Mouse (Mus musculus) embryonic stem cell, embryonic (primary cell): ENCODE results near the gene Gm13889.

Source experiments
- CTCF ChIA-PET, 4 experiments: fragments of 300-600 bp in 2 of 4; fragments of 350-600 bp in 2 of 4; sonication (Branson Sonifier 250); formaldehyde crosslinking; loops; one replicate each; lab custom pipeline; 2022; ENCODE audit warnings: inconsistent platforms in 2 of 4; lab: Charles Lee
- POLR2A ChIA-PET, 4 experiments: fragments of 300-600 bp in 2 of 4; fragments of 350-600 bp in 2 of 4; sonication (Branson Sonifier 250); formaldehyde crosslinking; loops; one replicate each; lab custom pipeline; 2022; ENCODE audit warnings: antibody characterized with exemption in 4 of 4, inconsistent platforms in 1 of 4; lab: Charles Lee

Gene Gm13889

GRCm38 (mm10) chr2:93938534-93938933 is 18.5 kb downstream of the Gm13889 start:
- ChIA-PET CTCF (no interaction called here), POLR2A (interaction anchor here in 3 of 4 experiments (0.6 to 1.4 kb wide), 7 partner anchors 9 to 1756 kb away, joined by 3 to 11 read pairs (median 4); no protein-coding TSS in a partner anchor)

DNA sequence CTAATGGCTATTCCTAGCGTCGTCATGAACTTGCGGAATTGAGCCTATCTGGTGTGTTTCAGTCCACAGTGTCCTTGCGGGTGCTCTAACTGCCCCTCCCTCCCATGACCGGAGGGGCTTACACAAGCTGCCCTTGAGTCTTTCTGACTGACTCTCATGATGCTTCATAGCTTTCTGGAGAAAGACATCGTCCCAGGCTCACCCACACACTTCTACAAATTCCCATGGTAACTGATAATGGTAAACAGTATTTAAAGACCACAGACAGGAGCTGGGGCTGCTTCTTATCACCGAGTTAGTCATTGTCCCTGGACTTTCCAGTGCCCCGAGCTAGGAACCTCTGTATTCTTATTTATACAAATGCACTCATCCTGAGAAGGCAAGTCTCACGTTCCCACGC is 28.1 kb downstream of the Gm13889 start:
- ChIA-PET POLR2A (interaction anchor here (0.6 to 10.1 kb wide), 17 partner anchors 8 to 229 kb away, joined by 3 to 94 read pairs (median 3); partner anchors contain the start of genes Accs (in 1 of the 4), Accsl (in 1 of the 4) and Hsd17b12 (in 1 of the 4)), CTCF (interaction anchor here in 1 of 4 experiments (0.7 to 1.5 kb wide), 3 partner anchors 14 to 74 kb away, joined by 3 to 5 read pairs (median 3); no protein-coding TSS in a partner anchor)

DNA sequence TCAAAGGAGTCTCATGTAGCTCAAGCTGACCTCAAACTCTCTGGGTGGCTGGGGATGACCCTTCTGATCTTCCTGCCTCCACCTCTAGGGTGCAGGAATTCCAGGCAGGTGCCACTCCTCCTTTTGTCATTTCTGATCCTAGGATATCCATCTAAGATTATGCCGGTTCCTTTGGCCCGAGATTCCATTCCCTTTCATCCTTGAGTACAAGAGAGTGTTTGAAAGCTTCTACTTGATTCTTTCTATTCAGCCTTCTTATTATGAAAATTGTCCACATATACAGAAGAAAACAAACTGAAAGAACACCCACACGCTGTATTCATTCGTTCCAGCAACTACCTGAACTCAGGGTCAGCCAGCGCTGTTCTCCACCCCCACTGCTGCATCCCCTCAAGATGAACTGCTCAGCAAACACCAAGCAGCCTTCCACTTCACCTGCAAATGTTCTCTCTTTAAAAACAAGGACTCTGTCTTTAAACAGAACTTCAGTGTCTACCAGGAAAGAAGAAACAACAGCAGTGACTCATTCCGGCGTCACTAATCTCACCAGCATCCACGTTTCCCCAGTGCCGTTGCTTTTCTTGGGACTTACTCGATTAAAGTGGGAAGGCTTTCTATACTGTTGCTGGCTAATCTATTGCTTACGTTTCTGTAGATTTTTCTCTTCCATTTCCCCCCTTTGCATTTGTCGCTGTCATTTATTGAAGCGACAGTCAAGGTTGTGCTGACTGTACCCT is 29.1 kb downstream of the Gm13889 start:
- POLR2A ChIA-PET, result interaction anchor here (0.5 to 10.1 kb wide), 47 partner anchors 9 to 464 kb away, joined by 3 to 94 read pairs (median 4); partner anchors contain the start of genes Accsl (in 2 of the 4), Gm13889 (in 1 of the 4) and Hsd17b12 (in 1 of the 4)
- CTCF ChIA-PET, result interaction anchor here in 2 of 4 experiments (0.7 to 1.5 kb wide), 5 partner anchors 16 to 75 kb away, joined by 3 to 5 read pairs (median 3); partner anchors contain the start of gene Accsl (in 2 of the 2)

DNA sequence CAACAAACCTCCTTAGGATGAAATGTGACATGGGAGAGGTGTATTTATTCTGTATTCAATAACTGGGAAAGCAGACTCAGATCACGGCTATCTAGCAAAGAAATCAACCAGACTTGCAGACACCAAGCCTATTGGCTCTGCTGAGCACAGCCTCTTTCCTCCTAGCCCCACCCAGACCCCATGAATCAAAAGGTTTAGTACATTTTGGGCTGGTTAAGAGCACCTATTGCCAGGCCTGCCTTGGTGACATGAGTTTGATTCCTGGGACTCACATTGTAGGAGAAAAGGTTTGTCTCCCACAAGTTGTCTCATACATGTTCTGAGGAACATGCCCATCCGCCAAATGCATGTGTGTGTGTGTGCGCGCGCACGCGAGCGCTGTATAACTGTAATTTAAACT is 30.9 kb downstream of the Gm13889 start:
- ChIA-PET POLR2A (interaction anchor here in 3 of 4 experiments (0.7 to 10.1 kb wide), 11 partner anchors 11 to 93 kb away, joined by 3 to 94 read pairs (median 7); partner anchors contain the start of gene Accs (in 1 of the 3)), CTCF (interaction anchor here in 2 of 4 experiments (0.7 to 0.8 kb wide), 2 partner anchors 44 to 103 kb away, joined by 3 read pairs; no protein-coding TSS in a partner anchor)

DNA sequence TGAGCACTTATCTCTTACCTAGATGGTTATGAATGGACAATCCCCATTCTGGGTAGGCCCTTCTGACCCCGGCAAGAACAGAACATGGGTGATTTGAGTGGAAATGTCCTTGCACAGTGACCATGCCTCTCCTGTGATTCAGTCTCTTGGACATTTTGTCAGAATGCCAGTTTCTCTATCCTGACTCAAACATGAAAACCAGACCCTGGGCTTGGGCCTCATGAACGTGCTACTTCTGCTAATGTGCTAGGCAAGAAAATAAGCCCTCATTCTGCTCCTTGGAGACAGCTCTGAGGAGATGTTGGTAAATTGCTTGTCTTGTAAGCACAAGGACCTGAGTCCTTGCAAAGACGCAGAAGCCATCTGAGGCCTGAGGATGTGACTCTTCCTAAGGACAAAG is 37.9 kb downstream of the Gm13889 start:
- ChIA-PET CTCF (interaction anchor here in 1 of 4 experiments (1.0 kb wide), 1 partner anchor 44 kb away, joined by 4 read pairs; no protein-coding TSS in a partner anchor), POLR2A (interaction anchor here in 1 of 4 experiments (0.9 kb wide), 1 partner anchor 113 kb away, joined by 6 read pairs; no protein-coding TSS in a partner anchor)

GRCm38 (mm10) chr2:93913552-93913951 is 43.4 kb downstream of the Gm13889 start:
- CTCF ChIA-PET, result no interaction called here
- POLR2A ChIA-PET, result interaction anchor here in 1 of 4 experiments (0.8 to 3.1 kb wide), 3 partner anchors 9 to 22 kb away, joined by 3 to 7 read pairs (median 6); no protein-coding TSS in a partner anchor

- ChIA-PET CTCF (interaction anchor here in 1 of 4 experiments (1.1 kb wide), 1 partner anchor 32 kb away, joined by 3 read pairs; no protein-coding TSS in a partner anchor), POLR2A (interaction anchor here in 2 of 4 experiments (0.6 to 3.1 kb wide), 11 partner anchors 10 to 331 kb away, joined by 3 to 8 read pairs (median 3); partner anchors contain the start of gene Accsl (in 1 of the 2))
Measured at GRCm38 (mm10) chr2:93911942-93912341, 45.1 kb downstream of the Gm13889 start.

- ChIA-PET CTCF (interaction anchor here in 1 of 4 experiments (0.8 kb wide), 1 partner anchor 34 kb away, joined by 3 read pairs; no protein-coding TSS in a partner anchor), POLR2A (interaction anchor here in 2 of 4 experiments (0.7 to 1.7 kb wide), 7 partner anchors 10 to 163 kb away, joined by 3 to 5 read pairs (median 3); no protein-coding TSS in a partner anchor)
Measured at GRCm38 (mm10) chr2:93909716-93910115, 47.3 kb downstream of the Gm13889 start.

- ChIA-PET POLR2A (interaction anchor here in 2 of 4 experiments (0.7 to 3.0 kb wide), 9 partner anchors 8 to 24 kb away, joined by 3 to 13 read pairs (median 5); no protein-coding TSS in a partner anchor), CTCF (interaction anchor here in 3 of 4 experiments (0.6 to 2.1 kb wide), 5 partner anchors 13 to 85 kb away, joined by 3 to 6 read pairs (median 3); partner anchors contain the start of gene Ext2 (in 1 of the 3))
Measured at GRCm38 (mm10) chr2:93907519-93908294, 49.3 kb downstream of the Gm13889 start.

- CTCF ChIA-PET, result interaction anchor here in 2 of 4 experiments (0.6 to 2.1 kb wide), 2 partner anchors 36 to 38 kb away, joined by 3 to 6 read pairs; no protein-coding TSS in a partner anchor
- POLR2A ChIA-PET, result interaction anchor here in 1 of 4 experiments (3.0 kb wide), 1 partner anchor 20 kb away, joined by 13 read pairs; no protein-coding TSS in a partner anchor
Measured at GRCm38 (mm10) chr2:93906316-93906715, 50.7 kb downstream of the Gm13889 start.
